Mouse (Mus musculus) G1E-ER4 (cell line): ENCODE results near the gene Nans. TPM values are rescaled to one million over a fixed set of nuclear protein-coding genes. Genes with fewer than 3 reads are reported as not detected.

Experiments used
- GATA1 ChIP-seq: IDR thresholded peaks from one replicate; pipeline ENCODE4 v1.8.0; 2012; ENCODE audit warnings: low read length, inconsistent platforms
- polyA plus RNA-seq: library from polyadenylated mRNA; stranded (reverse); fragments of >175 nt; gene quantifications from 2 replicates; pipeline ENCODE4 v1.2.3, GENCODE M21; 2012

Nans gene
- polyA plus RNA-seq, 1 experiment, result 64.9 TPM

- no peak for TF ChIP-seq GATA1
Observed at GRCm38 (mm10) chr4:46463130-46463830, 25.8 kb upstream of the Nans start.

GRCm38 (mm10) chr4:46465740-46466139 lies 23.3 kb upstream of the Nans start:
- TF ChIP-seq GATA1, result no peak

- no peak for TF ChIP-seq GATA1
Observed at GRCm38 (mm10) chr4:46475101-46475500, 13.9 kb upstream of the Nans start.

- TF ChIP-seq GATA1, result no peak
Observed at GRCm38 (mm10) chr4:46479081-46479480, 10.0 kb upstream of the Nans start.

- no peak for TF ChIP-seq GATA1
Observed at GRCm38 (mm10) chr4:46485696-46486417, 3.2 kb upstream of the Nans start.

GRCm38 (mm10) chr4:46487348-46487747 lies 1.7 kb upstream of the Nans start:
- TF ChIP-seq GATA1, result no peak

GRCm38 (mm10) chr4:46493071-46493470 lies 4.0 kb downstream of the Nans start:
- no peak for TF ChIP-seq GATA1

GRCm38 (mm10) chr4:46495543-46495942 lies 6.5 kb downstream of the Nans start:
- TF ChIP-seq GATA1, result no peak

GRCm38 (mm10) chr4:46497286-46497892 lies 8.3 kb downstream of the Nans start:
- TF ChIP-seq GATA1, result no peak

GRCm38 (mm10) chr4:46498511-46498910 lies 9.5 kb downstream of the Nans start:
- no peak for TF ChIP-seq GATA1

- TF ChIP-seq GATA1, result no peak
Observed at GRCm38 (mm10) chr4:46498976-46499375, 9.9 kb downstream of the Nans start.

- no peak for TF ChIP-seq GATA1
Observed at GRCm38 (mm10) chr4:46502606-46503502, 13.8 kb downstream of the Nans start.

GRCm38 (mm10) chr4:46503881-46504280 lies 14.8 kb downstream of the Nans start:
- peak; percentile 8 for TF ChIP-seq GATA1

GRCm38 (mm10) chr4:46505361-46506057 lies 16.5 kb downstream of the Nans start:
- no peak for TF ChIP-seq GATA1

- TF ChIP-seq GATA1, result no peak
Observed at GRCm38 (mm10) chr4:46506801-46507610, 18.0 kb downstream of the Nans start.
